Mouse (Mus musculus) small intestine, adult 10 weeks (tissue): ENCODE results near the gene Fshb. TPM values are rescaled to one million over a fixed set of nuclear protein-coding genes. Genes with fewer than 3 reads are reported as not detected.

Experiments used
- polyA plus RNA-seq: library from polyadenylated mRNA; stranded (reverse); fragments of 350-450 nt; fragmentation: Illumina TruSeq; extraction: RNeasy Lipid Tissue Mini Kit (QIAGEN cat#74804); gene quantifications from one replicate; pipeline ENCODE4 v1.2.3, GENCODE M21; 2014; ENCODE audit warnings: low replicate concordance

Gene Fshb
- polyA plus RNA-seq, result not detected

DNA sequence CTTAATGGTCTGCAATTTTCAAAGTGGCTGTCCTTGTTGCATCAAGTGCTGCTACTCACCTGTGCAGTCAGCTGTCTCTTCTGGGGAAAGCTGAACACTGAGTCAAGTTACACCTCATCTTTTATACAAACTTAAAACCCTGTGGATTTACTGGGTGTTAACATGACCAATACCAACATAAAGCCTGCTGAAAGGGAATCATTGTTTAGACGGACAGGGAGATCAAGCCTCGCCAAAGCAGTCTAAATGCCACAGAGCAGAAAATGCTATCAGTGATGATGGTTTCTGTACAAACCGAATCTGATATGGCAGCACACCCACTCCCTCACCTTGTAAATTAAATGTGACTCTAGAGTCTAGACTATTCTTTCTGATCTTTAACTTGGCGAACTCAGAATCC is at the start of gene Fshb:
Fshb (minus strand) TSS at position 101 of the 400 bp plus-strand sequence.

Other genes starting within 250 kb of the Fshb start
- 17.0 TPM for gene Arl14ep, start 85.2 kb downstream of the Fshb start, polyA plus RNA-seq
- gene Kcna4, start 231.0 kb upstream of the Fshb start, polyA plus RNA-seq, result 0.07 TPM